Mouse (Mus musculus) ovary, postnatal 14 days (tissue): ENCODE results near the gene Rps12-ps3.
A peak's percentile ranks its signal among the peaks of the same experiment; 100 is the strongest.

Experiments used
- DNase-seq: peaks from one replicate; pipeline ENCODE4 v3.0.0; 2022; ENCODE audit warnings: low spot score

The Rps12-ps3 gene

GRCm38 (mm10) chr19:59321990-59322389 lies at the start of gene Rps12-ps3:
Gene Rps12-ps3 (plus strand): TSS chr19:59322290.
- no peak for DNase-seq

DNA sequence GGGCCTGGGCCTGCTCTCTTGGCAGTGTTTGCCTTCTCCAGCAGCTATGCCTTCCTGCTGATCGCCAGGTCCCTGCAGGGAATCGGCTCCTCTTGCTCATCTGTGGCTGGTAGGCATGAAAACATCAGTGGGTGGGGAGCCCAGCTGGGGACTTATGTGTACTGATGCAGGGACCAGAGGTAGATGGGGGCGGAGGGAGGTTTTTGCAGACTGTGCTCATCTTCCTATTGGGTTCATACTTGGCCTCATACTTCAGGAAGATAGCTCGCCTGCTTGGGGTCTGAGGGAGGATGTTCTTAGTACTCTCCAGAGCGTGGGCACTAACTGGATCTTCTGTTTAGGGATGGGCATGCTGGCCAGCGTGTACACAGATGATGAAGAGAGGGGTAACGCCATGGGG lies 48.9 kb upstream of the Rps12-ps3 start:
- DNase-seq: no peak

- no peak for DNase-seq
These were observed 45.7 kb upstream of the Rps12-ps3 start for GRCm38 (mm10) chr19:59276354-59276753.

- DNase-seq: no peak
These were observed 41.2 kb upstream of the Rps12-ps3 start for GRCm38 (mm10) chr19:59280841-59281240.

DNA sequence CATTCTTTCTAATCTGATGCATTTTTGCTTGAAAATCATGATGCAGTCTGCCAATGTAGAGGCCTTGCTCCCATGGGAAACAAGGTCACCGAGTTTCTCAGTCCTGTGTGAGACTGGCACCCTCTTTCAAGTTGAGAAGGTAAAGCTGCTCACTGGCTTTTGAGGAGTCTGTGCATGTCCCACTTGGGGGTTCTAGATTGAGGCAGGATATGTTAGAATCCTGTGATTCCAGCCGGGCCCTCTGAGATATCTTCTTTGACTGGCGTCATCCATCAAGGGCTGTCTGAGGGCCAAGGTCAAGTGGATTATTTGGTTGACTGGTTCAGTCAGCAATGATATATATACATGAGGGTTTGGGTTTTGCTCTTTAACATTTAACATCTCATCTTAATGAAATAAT lies 40.1 kb upstream of the Rps12-ps3 start:
- DNase-seq: no peak

DNA sequence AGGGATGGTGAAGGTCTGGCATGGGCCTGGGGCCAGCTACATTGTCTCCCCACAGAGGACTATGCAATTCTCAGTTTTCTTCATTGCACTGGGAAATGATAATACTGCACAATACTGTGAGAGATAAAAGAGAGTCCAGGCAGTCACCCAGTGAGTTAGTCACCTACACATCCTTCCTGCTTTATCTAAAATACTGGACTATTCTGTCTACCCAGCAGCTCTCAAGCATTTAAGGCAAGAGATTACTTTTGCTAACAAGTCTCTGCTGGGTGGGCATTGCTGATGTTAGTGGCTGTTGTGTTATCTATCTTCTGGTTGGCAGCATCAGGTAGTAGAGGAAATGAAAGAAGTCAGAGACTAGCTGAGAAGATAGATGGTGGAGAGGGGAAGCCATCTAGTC lies 33.0 kb upstream of the Rps12-ps3 start:
- DNase-seq: no peak

- no peak for DNase-seq
These were observed 32.3 kb upstream of the Rps12-ps3 start for GRCm38 (mm10) chr19:59289811-59290210.

- no peak for DNase-seq
These were observed 29.8 kb upstream of the Rps12-ps3 start for GRCm38 (mm10) chr19:59292183-59292839.

DNA sequence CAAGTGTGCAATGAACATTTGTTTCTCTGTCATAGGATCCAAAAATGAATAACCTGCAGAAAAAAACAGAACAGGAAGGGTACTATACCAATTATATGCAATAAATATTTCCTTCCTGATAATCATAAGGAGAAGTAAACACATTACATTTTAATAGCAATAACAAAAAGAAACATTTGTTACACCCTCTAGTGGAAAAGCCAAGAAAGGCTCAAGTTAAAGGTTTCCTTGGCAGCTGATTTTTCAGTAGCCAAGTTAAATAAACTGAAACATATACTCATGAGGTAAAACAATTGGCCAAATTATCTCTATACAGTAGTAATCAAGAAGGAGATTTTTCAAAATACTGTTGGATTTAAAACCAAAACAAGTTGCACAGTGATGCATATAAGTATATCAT lies 6.8 kb upstream of the Rps12-ps3 start:
- DNase-seq: no peak

GRCm38 (mm10) chr19:59316571-59316970 lies 5.5 kb upstream of the Rps12-ps3 start:
- DNase-seq: peak; percentile 3

- DNase-seq: no peak
These were observed 8.7 kb downstream of the Rps12-ps3 start for GRCm38 (mm10) chr19:59330816-59331225.

- no peak for DNase-seq
These were observed 14.6 kb downstream of the Rps12-ps3 start for GRCm38 (mm10) chr19:59336655-59337054.

- no peak for DNase-seq
These were observed 16.0 kb downstream of the Rps12-ps3 start for GRCm38 (mm10) chr19:59337872-59338681.

DNA sequence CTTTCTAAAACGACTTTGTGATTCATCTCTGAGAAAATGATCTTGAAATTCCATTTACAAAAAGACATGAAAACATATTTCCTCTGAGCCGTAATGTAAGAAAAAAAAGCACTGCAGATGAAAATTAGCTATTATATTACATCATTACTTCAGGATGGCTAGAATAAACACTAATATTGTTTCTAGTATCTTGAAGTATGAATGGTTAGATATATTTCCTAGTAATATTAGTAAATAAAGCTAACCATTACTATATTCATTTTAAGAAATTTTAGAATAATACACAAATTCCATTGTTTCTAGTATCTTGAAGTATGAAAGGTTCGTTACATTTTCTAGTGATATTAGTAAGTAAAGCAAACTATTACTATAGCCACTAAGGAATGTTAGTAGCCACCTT lies 17.8 kb downstream of the Rps12-ps3 start:
- no peak for DNase-seq

GRCm38 (mm10) chr19:59342964-59343363 lies 20.9 kb downstream of the Rps12-ps3 start:
- no peak for DNase-seq

DNA sequence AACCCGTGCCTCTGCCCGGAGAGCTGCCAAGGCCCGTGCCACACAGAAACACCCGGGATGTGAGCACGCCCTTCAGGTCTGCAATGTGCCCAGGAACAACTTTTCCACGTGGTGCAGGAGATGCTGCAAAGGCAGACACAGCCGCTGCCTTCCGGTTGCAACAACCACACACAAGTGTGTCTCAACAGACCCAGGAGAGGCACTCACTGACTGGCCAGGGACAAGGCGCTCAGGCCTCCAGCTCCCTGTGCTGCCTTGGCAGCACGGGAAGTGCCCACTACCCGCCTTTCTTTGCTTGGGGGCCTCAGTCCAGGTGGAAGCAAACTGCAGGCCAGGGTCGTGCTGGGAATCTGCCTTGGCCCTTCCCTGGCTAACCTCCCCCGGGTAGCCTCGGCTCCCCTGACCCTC lies 22.2 kb downstream of the Rps12-ps3 start:
- DNase-seq: no peak

- peak; percentile 38 for DNase-seq
These were observed 23.1 kb downstream of the Rps12-ps3 start for GRCm38 (mm10) chr19:59345081-59345657.

- peak; percentile 90 for DNase-seq
These were observed 23.7 kb downstream of the Rps12-ps3 start, which contains the start of gene Pdzd8 for GRCm38 (mm10) chr19:59345658-59346283. Gene Pdzd8 (minus strand): TSS chr19:59345780.

GRCm38 (mm10) chr19:59346325-59346724 lies 24.2 kb downstream of the Rps12-ps3 start:
- no peak for DNase-seq

GRCm38 (mm10) chr19:59349329-59349960 lies 27.4 kb downstream of the Rps12-ps3 start:
- no peak for DNase-seq

DNA sequence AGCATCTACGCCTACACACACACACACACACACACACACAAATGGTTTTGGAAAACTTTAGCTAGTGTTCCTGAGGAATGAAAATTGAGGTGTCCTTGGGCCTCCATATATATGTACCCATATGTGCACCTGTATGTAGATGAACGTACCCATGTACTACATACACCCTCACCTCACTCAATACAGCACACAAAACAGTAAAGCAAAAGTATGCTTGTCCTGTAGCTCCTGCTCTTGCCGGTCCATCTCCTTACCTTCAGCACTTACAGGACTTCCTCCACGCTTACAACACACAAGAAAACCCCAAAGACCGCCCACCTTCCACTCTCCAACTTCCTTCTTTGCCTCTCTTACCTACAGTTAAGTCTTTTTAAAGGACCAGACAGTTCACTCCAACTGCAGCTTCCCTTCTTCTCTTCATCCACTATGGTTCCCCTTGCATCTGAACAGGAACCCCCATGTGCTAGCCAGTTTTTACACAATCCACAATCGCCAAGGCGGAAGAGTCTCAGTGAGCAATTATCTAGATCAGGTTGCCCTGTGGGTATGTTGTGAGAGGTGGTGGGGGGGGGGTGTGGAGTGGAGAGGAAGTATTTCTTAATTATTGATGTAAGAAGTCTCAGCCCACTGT lies 28.3 kb downstream of the Rps12-ps3 start:
- no peak for DNase-seq
